Mouse (Mus musculus): ENCODE measurements around the gene Rap2c.

Rap2c gene

GRCm38 (mm10) chrX:50968157-50968932 lies 49.5 kb downstream of the Rap2c start:
- DNase-seq (ENCODE audit: low spot score), result no peak

- no peak for DNase-seq (ENCODE audit: low spot score)
These were observed 52.7 kb downstream of the Rap2c start for GRCm38 (mm10) chrX:50965157-50965556.

GRCm38 (mm10) chrX:50962955-50963354 lies 54.9 kb downstream of the Rap2c start:
- DNase-seq (ENCODE audit: low spot score), result no peak

Data from urinary bladder, postnatal 10 days (tissue).